Mouse (Mus musculus): Measurements from ENCODE around the gene Pou4f2. TPM values are rescaled to one million over a fixed set of nuclear protein-coding genes. Genes with fewer than 3 reads are reported as not detected.

Gene Pou4f2
- not detected for total RNA-seq (2021)
- long read RNA-seq, experiment 1 = 0 reads
- long read RNA-seq, experiment 2 = 0 reads

DNA sequence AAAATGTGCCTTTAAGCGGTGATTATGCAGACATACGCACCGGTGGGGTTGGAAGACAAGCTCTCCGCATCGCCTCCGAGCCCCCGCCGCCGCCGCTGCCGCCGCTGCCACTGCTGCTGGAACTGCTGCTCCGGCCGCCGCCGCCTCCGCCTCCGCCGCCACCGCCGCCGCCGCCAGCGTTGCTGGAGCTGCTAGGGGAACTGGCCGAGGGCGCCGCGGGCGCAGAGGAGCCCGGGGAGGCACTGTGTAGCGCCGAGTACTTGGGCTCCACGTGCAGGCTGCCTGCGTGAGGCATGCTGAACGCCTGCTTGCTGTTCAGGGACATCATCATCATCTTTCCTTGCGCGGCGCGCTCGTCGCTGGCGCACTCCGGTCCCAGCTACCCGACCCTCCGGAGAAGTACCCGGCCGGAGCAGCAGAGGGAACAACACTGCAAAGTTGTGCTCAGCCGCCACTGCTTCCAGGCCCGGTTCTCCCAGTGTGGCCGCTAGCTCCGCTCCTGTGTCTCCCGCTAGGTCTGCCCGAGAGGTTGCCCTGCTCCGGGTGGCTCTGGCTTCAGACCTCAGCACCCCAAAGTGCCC lies at the start of gene Pou4f2:
Pou4f2 (minus strand) TSS at position 575 of the 581 bp plus-strand sequence.
- no peak for DNase-seq (ENCODE audit: low spot score in 2 of 2)

DNA sequence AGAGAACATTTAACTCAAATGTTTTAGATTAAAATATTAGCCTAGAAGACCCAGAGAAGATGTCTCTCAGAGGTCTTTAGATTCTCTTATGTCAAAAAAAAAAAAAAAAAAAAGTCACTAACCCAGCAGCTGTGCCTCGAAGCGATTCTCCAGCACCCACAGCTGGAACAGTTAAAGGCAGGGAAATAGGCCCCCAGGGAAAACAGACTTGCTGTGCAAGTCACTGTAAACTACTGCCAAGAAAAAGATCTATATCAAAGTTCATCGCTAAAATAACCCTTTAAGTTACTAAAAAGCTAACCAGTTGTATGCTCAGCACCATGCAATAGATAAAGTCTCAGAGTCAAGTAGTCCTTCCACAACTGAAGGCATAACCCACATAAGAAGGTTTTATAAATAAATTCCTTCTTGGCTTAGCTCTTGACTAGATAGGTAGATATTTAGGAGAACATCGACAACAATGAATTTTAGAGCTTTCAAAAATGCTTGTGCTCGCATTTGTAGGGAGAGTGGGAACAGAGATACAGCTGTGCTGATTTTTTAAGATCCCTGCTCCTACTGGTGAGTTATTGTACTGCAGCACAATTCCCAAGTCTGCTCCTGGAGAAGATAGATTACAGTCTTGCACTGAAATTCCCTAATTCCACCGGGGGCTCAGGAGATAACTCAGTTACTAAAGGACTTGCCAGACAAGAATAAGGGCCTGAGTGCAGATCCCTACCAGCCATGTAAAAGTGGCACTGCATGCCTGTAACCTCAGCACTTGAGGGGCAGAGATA lies 40.8 kb upstream of the Pou4f2 start:
- DNase-seq (ENCODE audit: low spot score in 2 of 2) = no peak

DNA sequence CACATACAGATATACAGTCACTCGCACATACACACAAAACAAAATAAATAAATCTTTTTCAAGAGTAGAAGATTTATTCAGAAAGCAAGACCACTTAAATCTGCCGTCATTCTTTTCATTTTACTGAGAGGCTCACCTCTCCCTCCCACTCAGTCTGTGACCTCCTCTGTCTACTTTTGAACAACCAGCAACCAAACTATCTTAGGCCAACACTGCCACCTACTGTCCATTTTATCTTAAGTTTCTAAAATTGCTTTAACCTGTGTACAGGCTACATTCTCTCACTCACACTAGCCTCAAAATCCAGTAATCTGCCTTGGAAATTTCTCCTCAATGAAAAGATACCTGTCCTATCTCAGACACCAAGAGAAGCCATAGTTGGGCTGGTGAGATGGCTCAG lies 31.4 kb upstream of the Pou4f2 start:
- no peak for DNase-seq (ENCODE audit: low spot score in 2 of 2)

DNA sequence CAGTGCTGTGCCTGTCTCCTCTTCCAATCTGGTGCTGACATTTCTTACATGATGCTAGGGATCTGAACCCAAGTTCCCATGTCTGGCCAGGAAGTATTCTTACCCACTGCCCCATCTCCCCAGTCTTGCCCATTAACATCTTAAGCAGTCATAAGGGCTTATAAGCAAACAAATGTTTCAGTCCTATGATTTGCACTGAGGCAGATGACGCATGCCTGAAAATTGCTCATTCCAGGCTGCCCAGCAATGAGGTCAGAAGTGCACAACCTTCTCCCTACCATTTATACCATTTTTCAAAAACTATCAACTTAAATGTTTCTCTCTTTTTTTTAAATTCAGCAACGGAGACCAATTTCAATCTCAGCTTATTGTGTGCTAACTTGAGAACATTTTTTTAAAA lies 27.5 kb upstream of the Pou4f2 start:
- no peak for DNase-seq (ENCODE audit: low spot score in 2 of 2)

DNA sequence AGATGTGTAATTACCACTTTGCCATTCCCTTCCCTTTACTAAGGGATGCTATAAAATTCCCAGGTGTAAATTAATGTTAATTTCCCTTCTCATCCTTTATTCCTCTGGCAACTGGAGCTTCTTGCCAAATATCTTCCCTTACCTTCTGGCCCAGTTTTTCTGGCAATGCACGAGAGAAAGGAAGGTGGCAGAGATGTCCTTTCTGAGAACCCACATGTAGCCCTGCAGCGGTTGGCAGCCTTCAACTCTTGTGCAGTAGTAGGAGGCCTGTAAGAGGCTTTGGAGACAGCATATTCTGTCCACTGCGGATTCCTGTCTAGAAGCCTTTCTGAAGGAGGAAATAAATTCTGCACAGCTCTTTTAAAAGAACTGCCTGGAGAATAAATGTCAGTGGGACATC lies 20.0 kb upstream of the Pou4f2 start:
- no peak for DNase-seq (ENCODE audit: low spot score in 2 of 2)

DNA sequence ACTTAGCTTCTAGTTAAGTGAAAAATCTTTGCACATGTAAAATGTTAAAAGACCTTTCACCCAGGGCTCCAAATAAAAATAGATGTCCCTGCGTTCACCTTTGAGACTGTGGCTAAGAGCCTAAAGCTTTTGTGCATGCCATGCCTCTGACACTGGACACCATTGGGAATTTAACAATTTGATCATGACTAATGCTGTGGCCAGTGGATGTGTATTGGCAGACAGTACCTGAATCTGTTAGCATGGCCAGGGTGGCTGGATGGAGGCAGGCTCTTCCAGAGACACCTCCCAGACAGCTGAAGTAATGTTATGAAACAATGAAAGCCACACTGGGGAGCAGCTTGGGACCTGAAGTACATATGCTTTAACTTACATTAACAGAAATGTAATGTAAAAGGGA lies 6.3 kb upstream of the Pou4f2 start:
- no peak for DNase-seq (ENCODE audit: low spot score in 2 of 2)

DNA sequence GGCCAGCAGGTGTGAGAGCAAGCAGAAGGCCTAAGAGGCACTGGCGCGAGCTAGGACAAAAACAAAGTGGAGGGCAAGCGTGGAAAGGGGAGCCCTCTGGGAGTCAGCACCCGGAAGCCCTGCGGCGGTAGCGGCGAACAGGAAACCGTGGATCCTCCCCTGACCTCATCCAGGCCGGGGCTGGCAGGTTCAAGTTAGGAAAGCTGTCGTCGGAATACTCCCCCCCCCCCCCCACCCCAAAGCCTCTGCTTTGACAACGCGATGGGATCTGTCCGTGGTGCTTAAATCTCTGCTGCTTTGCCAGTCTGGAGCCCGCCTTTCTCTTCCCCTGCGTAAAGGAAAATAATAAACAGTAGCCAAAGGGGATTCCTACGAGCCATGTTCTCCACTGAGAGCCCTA lies 1.7 kb upstream of the Pou4f2 start:
- peak in 1 of 2 experiments; percentile 30 for DNase-seq (ENCODE audit: low spot score in 2 of 2)

DNA sequence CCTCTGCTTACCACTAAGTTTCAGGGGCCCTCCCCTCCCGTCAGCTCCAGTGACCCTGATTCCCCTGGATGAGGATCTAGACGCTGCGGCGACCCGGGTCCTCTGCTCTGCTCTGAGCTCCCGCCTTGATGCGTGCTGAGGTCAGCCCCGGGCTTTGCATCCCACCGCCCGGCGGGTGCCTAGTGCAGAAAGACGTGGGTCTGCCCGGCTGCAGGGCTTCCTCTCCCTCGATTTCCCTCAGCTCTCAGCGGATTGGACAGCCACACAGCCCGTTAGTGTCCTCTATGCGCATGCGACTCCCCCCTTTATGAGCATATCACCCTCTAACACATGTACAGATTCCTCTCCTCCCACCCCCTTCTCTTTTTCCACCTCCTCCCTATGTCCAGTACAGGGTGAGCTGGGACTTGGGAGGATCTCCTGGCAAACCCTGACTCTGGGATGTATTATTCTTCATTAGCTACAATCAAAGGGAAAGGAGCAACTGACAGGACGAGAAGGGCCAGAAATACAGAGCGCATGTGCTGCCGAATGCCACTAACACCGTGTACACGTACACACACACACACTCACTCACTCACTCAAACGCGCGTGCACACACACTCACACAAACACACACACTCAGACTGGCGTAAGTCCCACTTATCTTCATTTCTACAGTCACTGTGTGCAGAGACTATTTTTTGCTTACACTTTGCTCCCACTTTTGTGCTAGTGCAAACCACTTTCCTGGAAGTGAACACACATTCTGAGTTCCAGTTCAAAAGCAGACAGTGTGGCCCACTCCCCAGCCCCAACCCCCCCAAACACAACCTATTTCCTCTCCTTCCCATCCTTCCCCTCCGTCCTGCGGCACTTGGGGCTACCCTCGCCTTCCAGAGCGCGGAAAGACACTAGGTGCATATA lies 948 bp upstream of the Pou4f2 start:
- DNase-seq (ENCODE audit: low spot score in 2 of 2) = no peak

DNA sequence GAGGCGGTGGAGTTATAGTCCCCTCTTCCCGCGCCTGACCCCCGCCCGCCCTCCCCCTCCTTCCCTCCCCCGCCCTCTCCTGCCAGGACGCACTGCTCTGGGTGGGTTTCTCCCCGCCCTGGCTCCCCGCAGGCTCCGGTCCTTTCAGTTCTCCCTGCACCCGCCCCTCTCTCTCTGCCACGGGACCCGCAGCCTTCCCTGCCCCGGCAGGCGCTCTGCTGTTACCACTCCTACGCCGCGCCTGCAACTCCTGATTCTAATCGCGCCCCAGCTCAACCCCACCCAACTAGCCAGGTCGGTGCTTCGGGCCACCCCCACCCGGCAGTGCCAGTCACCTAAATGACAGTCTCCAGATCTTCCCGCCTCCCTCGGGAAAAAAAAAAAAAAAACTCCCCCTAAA lies 216 bp upstream of the Pou4f2 start:
- no peak for DNase-seq (ENCODE audit: low spot score in 2 of 2)

DNA sequence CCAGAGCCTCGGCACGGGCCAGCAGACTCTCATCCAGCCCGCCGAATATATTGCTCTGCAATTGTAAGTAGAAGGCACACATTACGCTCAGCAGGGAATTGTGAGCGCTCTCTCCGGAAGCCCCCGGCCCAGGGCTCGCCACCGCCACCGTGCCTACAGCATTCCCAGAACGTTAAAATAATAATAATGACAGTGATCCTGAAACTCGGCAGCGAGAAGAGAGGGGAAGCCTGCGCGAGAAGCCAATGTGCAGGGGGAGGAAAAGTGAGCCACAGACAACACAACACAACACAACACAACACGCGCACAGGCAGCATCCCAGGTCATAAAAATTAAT lies 853 bp downstream of the Pou4f2 start:
- no peak for DNase-seq (ENCODE audit: low spot score in 2 of 2)

DNA sequence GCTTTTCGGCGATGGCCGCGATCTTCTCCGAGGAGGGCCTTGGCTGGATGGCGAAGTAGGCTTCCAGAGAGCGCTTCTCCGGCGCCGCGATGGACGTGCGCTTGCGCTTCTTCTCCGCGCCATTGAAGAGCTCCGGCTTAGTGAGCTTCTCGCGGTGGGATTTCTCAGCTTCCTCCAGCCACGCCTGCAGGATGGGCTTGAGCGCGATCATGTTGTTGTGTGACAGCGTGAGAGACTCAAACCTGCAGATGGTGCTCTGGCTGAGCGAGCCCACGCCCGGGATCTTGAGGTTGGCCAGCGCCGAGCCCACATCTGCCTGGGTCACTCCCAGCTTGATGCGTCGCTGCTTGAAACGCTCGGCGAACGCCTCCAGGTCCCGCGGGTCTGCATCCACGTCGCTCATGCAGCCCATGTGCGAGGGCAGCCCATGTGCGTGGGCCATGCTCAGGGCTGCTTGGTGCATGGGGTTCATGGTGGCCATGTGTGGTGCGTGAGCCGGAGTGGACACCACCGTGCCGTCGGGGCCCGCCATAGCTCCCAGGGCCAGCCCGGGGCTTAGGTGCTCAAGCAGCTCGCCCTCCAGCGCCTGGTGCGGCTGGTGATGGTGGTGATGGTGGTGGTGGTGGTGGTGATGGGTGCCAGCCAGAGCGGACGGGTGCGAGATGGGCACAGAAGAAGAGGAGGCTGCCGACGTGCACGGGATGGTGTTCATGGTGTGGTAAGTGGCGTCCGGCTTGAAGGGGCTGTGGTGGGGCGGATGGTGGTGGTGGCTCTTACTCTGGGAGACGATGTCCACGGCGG lies 1.4 kb downstream of the Pou4f2 start:
- DNase-seq (ENCODE audit: low spot score in 2 of 2) = no peak

DNA sequence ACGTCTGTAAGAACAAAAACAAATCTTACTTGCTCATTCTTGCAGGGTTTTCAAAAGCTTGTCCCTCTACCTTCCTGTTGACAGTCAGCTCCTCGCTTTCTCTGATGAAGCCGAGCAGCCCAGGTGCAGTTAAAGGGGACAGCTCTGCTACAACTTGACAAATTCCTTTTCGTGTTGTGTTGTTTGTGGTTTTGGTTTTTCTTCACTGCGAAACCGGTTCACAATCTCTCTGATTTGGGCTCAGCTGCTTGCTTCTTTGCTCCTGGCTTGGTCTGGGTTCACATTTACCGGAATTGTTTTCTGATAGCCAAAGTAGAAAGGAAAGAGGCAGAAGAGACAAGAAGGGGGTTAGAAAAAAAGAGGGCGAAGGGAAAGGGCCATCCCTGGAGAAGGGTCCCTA lies 2.1 kb downstream of the Pou4f2 start:
- no peak for DNase-seq (ENCODE audit: low spot score in 2 of 2)

DNA sequence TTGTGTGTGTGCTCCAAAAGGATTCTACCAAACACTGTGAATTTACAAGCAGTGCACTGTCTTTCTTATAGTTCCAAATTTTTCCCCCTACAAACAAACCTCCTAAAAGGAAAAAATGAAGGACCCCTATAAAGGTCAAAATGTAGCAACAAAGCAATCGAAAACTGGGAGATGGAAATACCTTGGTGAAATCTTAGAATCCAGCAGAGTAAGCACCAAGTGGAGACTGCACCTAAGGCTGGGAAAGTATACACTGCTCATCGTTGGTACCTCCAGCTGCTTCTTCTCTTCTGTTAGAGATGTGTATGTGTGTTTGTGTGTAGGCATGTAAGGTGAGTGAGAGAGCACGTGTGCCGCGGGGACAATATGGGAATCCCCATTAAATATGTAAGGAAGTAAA lies 3.1 kb downstream of the Pou4f2 start:
- no peak for DNase-seq (ENCODE audit: low spot score in 2 of 2)

DNA sequence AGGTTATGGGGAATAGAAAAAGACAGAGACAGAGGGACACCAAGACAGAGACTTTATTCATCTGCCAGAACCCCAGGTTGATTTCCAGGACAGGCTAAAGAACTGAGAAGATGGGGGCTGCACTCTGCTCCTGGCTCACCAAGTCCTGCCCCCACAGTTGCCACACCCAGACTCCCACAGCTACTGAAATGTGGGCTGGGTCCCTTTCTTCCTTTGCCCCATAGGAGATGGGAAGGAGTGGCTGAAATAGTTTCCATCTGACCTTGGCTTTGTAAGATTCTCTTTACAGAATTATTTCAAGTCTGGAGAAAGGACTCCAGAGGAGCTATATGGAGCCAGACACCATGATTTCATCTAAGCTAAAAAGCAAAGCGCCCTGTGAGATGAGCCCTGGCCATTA lies 4.0 kb downstream of the Pou4f2 start:
- no peak for DNase-seq (ENCODE audit: low spot score in 2 of 2)

DNA sequence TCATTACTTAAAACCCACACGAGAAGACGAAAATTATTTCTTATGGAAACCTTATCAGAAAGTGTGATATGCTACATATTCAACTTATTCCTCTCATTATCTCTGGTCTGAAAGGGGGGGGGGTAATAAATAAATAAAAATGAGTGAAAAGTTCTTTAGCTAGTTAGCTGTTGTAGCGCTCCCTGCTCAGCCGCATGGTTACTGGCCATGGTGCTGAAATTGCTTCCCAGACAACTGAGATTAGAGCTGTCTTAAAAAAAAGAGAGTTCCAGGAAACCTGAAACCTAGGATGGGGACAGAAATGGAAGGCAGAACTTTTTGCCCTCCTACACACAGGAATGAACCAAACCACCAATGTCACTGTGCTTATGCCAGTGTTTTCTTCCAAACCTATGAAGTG lies 5.1 kb downstream of the Pou4f2 start:
- no peak for DNase-seq (ENCODE audit: low spot score in 2 of 2)

DNA sequence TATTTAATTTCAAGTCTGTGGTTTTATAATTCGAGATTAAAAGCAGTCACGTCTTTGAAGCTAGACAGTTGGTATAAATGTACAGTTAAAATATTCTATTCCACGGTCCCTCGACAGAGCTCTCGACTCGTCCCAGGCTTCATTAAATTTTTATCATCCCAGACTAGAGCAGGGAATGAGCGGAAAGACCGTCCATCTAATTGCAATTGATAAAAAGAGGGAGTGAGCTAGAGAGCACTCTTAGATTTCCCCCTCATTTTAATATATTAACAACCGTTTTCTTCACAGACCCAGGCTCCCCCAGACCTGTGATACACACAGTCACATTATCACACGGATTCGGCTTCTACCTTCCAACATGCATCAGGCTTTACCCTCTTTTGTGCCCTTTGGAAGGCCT lies 8.3 kb downstream of the Pou4f2 start:
- DNase-seq (ENCODE audit: low spot score in 2 of 2) = no peak

DNA sequence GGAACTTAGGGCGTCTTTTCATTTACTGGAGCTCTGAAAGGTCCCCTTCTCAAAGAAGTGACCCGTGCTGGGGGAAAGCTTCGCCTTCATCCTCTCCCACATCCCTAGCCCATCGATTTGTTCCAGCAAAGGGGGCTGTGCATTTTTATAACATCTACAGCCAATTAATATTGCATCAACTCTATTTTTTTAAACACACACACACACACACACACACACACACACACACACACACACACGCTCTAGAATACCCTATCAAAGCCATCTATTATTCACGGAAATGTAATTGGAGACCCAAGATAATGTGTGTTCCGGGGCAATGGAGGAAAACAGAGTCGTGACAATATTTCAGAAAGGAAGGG lies 8.7 kb downstream of the Pou4f2 start:
- DNase-seq (ENCODE audit: low spot score in 2 of 2) = no peak

DNA sequence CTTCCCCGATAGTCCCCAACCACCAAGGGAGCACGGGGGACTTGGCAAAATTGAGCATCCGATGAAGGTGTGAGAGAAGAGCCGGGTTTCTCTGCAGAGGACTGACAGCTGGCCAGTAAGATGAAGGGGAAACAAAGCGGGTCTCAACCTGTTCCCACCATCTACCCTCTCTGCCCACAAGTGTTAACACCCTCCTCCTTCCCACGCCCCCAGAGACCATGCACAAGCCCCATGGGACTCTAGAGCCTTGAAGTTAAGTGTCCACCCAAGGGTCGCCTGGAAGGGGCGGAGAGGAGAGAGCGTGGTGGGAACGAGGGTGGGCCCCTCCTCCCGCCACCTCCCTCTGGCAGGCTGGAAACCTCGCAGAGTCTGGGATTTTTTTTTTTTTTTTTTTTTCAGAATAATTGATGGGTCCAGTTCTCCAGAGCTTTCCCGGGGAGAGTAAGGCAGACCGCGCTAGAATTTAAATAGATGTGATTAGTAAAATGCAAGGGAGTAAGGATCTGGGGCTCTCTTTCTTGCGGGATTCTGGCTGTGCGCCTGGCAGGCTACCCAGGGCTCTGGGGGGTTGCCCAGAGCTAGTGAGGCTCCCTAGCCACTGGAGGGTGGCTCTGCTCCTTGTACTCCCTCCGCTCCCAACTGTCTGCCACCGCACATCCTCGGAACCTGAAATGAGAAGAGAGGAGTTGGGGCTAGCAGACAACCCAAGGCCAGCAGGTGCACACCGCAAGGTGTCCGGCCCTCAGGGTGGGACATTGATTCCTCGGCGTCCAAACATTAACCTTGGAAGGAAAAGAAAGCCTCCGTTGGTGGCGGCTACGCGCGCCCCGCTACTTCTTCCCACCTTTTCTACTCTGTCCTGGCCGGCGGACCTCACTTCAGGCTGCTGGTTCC lies 9.3 kb downstream of the Pou4f2 start:
- DNase-seq (ENCODE audit: low spot score in 2 of 2) = no peak

DNA sequence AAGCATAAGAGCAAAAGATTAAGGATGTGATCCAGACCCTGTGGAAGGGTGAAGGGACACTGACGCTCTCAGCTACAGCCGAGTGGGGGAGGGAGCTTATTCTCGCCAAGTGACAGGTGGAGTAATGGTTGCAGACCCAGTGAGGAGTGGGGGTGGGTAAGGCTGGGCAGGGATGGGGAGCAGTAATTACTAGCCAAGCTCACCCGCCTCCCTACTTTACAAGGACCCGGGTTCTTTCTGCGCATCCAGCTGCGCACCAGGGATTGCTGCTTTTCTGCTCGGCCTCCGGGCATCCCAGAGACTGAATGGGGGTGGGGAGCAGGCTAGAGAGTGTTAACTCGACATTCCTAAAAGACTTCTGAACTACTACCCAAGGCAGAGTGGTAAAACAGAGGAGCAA lies 10.0 kb downstream of the Pou4f2 start:
- DNase-seq (ENCODE audit: low spot score in 2 of 2) = no peak

DNA sequence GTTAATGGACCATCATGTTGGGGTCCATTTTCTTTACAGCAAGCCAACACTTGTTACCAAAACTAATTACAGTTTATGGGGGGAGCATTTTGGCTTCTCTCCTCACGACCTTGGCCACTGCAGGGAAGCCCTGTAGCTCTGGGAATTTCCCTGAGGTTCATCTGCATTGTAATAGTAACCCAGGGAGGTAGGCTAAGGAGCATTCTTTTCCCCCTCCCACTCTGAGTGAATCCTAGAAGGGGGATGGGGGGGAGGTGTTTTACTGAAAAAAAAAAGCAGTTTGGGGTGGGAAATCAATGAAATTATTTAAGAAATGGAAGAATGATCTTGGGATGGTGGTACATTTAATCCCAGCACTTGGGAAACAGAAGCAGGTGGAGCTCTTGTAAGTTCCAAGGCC lies 12.5 kb downstream of the Pou4f2 start:
- DNase-seq (ENCODE audit: low spot score in 2 of 2) = no peak

Measured in adrenal gland, postnatal 4 days (tissue).